Mouse (Mus musculus): Measurements from ENCODE around the gene Nrxn3. TPM values are rescaled to one million over a fixed set of nuclear protein-coding genes. Genes with fewer than 3 reads are reported as not detected.

The Nrxn3 gene
- polyA plus RNA-seq, 1 experiment = 1.0 TPM

DNA sequence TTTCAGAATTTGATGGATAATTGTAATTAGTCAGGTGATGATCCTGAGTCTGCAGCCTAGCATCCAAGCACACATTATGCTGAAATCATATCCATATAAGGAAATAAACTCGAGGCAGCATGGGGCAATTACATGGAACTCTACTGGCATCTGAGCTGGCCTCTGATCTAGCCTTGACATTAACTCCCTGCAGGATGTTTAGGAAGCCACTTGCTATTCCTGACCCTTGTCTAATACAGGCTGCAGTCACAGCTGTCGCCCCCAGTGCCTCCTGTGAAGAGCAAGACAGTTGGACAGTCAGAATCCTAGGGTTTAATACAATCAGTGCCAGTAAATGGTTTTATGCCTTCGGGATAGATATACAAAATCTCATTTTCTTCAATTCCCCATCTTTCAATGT lies 781.4 kb downstream of the Nrxn3 start:
- 50% methylated on average over 3 of the region's 3 CpGs for WGBS
- Histone ChIP-seq H3K4me1 (ENCODE audit: control insufficient read depth, insufficient read depth, low read length) (no peaks in the 10 kb centered on the region), H3K4me3 (replicated peaks; ENCODE audit: control insufficient read depth, low read depth, low read length) (no peak overlapping the region), H3K27ac (ENCODE audit: control insufficient read depth, insufficient read depth, low read depth, low read length, poor library complexity) (no peak overlapping the region)
- TF ChIP-seq POLR2A (IDR thresholded peaks at IDR 0.05; ENCODE audit: borderline replicate concordance, control insufficient read depth, low read depth, low read length) (no peak), CTCF (IDR thresholded peaks at IDR 0.05; ENCODE audit: control insufficient read depth, insufficient read depth, low read length) (no peak)

DNA sequence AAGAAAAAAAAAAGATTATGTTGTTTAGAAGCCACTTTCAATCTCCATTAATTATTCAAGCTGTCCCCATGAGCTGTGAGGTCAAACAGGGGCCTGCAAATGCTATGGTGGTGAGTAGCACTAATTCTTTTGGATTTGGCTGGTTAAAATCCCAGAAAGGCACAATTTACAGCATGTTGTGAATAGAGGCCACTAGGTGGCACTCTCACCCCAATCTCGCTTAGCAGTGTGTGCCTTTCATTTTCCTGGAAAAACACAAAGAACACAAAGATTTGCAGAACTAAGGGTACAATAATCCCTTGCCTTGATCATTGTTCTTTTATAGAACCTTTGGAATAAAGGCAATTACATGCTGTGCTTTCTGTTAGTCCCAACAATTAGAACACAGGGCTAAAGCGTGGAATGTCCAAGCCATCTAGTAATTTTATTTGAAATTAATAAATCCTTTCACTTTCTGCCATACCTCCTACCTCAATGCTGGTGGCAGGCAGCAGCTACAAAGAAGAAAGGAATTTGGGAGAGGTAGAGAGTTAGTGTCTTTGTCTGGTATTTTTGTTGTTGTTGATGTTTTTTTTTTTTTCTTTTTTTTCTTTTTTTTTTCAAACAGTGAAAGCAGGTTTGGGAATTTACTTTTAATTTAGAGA lies 782.6 kb downstream of the Nrxn3 start:
- H3K4me3 ChIP-seq (replicated peaks; ENCODE audit: control insufficient read depth, low read depth, low read length) = no peak overlapping the region
- no peaks in the 10 kb centered on the region for H3K4me1 ChIP-seq (ENCODE audit: control insufficient read depth, insufficient read depth, low read length)
- no peak for TF ChIP-seq POLR2A (IDR thresholded peaks at IDR 0.05; ENCODE audit: borderline replicate concordance, control insufficient read depth, low read depth, low read length)
- no peak for TF ChIP-seq CTCF (IDR thresholded peaks at IDR 0.05; ENCODE audit: control insufficient read depth, insufficient read depth, low read length)
- H3K27ac ChIP-seq (ENCODE audit: control insufficient read depth, insufficient read depth, low read depth, low read length, poor library complexity) = no peak overlapping the region
- 50% methylated on average over 2 of the region's 2 CpGs for whole genome bisulfite sequencing

DNA sequence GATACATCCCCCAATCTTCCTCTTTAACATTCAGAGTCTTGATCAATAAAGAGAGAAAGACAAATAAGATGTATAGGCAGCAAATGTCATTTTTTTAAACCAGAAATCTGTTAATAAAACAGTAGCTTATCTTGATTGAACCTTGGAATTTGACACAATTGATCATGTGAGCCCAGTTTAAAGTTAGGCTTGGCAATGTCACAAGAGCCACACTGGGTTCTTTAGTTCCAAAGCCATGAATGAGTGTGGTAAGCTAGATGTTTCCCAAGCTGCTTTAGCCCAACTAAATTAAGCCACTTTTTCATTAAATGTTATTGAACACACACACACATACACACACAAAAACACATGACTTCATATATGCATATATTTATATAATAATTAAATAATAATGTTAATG lies 786.3 kb downstream of the Nrxn3 start:
- H3K27ac ChIP-seq (ENCODE audit: control insufficient read depth, insufficient read depth, low read depth, low read length, poor library complexity) = no peak overlapping the region
- H3K4me1 ChIP-seq (ENCODE audit: control insufficient read depth, insufficient read depth, low read length) = no peaks in the 10 kb centered on the region
- TF ChIP-seq CTCF (IDR thresholded peaks at IDR 0.05; ENCODE audit: control insufficient read depth, insufficient read depth, low read length) = no peak
- TF ChIP-seq POLR2A (IDR thresholded peaks at IDR 0.05; ENCODE audit: borderline replicate concordance, control insufficient read depth, low read depth, low read length) = no peak
- no peak overlapping the region for H3K4me3 ChIP-seq (replicated peaks; ENCODE audit: control insufficient read depth, low read depth, low read length)

DNA sequence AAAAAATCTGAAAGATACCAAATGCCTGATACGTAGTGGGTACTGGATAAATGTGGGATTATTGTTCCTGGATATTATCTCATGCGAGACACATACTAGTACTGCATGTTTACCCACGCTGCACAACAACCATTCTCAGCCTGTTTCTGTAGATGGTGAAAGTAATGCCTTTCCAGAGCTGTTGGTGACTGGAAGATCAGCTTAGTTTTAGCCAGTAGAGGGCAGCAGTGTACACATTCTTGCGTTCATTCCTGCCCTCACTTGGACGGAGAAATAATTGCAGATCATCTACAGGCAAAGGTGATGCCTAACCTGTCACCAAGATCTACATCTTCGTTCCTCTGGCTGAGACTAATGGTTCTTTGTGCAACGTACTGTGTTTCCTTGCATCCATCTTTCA lies 791.1 kb downstream of the Nrxn3 start:
- TF ChIP-seq CTCF (IDR thresholded peaks at IDR 0.05; ENCODE audit: control insufficient read depth, insufficient read depth, low read length) = no peak; the same call in 1 of the 2 replicates
- TF ChIP-seq POLR2A (IDR thresholded peaks at IDR 0.05; ENCODE audit: borderline replicate concordance, control insufficient read depth, low read depth, low read length) = no peak
- H3K4me1 ChIP-seq (ENCODE audit: control insufficient read depth, insufficient read depth, low read length) = no peaks in the 10 kb centered on the region
- H3K27ac ChIP-seq (ENCODE audit: control insufficient read depth, insufficient read depth, low read depth, low read length, poor library complexity) = no peak overlapping the region
- H3K4me3 ChIP-seq (replicated peaks; ENCODE audit: control insufficient read depth, low read depth, low read length) = no peak overlapping the region
- WGBS = 32% methylated on average over 7 of the region's 7 CpGs

DNA sequence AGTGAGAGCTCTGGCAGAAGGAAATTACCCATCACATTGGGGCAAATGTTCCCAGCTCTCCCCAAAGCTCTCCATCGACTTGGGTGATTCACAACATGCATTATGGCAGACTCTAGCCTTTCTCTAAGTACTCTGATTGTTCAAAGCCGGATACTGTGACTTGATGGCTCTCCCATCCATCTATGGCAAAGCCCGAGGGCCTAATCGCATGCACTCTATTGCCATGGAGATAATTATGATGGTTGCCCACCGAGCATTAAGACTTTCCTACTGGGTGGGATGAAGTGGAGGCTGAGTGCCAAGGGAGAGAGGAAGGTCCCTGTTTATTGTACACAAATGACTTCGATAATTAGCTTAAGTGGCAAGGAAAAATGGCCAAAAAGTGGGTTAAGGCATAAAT lies 793.4 kb downstream of the Nrxn3 start:
- 72% methylated on average over 6 of the region's 6 CpGs for WGBS
- no peak overlapping the region for H3K27ac ChIP-seq (ENCODE audit: control insufficient read depth, insufficient read depth, low read depth, low read length, poor library complexity)
- TF ChIP-seq CTCF (IDR thresholded peaks at IDR 0.05; ENCODE audit: control insufficient read depth, insufficient read depth, low read length) (no peak), POLR2A (IDR thresholded peaks at IDR 0.05; ENCODE audit: borderline replicate concordance, control insufficient read depth, low read depth, low read length) (no peak)

DNA sequence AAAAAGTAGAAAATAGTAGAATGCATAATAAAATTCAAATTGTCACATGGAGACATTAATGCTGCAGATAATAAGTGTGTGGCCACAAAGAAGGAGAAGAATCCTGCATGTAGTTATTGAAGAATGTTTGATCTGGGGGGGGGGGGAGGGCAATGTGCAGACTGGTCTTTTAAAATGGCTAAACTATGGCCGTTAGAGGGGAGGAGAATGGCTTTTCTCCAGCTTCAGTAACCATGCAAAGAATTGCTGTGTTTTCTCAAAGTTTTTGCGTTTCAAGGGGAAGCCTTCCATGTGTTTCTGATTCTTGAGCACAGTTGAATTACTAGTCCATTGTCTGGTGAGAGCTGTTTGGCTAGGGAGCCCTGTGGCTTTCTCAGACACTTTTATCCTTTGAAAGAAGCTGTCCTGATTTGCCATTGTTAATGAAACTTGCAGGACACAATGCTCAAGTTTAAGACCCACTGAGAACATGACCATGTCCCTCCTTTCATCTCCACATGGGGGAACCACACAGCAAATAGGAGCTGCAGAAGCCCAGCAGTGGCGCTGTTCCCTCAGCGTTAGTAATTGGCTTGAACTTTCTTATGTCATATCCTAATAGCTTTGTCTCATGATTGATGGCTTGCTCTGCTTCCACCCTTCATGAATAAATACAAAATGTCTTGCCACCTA lies 808.1 kb downstream of the Nrxn3 start:
- WGBS = 26% methylated on average over 4 of the region's 4 CpGs
- TF ChIP-seq CTCF (IDR thresholded peaks at IDR 0.05; ENCODE audit: control insufficient read depth, insufficient read depth, low read length) = no peak
- TF ChIP-seq POLR2A (IDR thresholded peaks at IDR 0.05; ENCODE audit: borderline replicate concordance, control insufficient read depth, low read depth, low read length) = no peak
- Histone ChIP-seq H3K4me1 (ENCODE audit: control insufficient read depth, insufficient read depth, low read length) (no peaks in the 10 kb centered on the region), H3K27ac (ENCODE audit: control insufficient read depth, insufficient read depth, low read depth, low read length, poor library complexity) (no peak overlapping the region), H3K4me3 (replicated peaks; ENCODE audit: control insufficient read depth, low read depth, low read length) (no peak overlapping the region)

More for the DNA sequence above, 793.4 kb downstream of the Nrxn3 start:
- Histone ChIP-seq H3K4me3 (replicated peaks; ENCODE audit: control insufficient read depth, low read depth, low read length) (no peak overlapping the region), H3K4me1 (ENCODE audit: control insufficient read depth, insufficient read depth, low read length) (no peaks in the 10 kb centered on the region)

DNA sequence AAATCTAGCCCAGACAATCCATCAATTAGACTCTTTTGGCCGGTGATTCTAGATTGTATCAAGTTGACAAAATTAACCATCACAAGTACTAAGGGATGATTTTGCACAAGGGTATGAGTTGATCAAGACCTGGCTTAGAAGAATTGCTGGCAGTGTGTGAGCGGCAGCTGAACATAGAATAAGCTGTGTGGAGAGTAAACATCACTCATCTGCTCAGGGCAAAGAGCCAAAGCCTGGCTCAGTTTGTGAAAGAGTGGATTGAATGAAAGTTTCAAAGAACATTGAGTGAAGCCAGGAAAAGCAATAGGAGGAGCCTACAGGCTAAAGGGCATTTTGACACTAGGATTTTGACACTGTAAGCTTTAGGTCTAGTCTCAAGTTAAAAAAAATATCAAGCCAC lies 828.6 kb downstream of the Nrxn3 start:
- Histone ChIP-seq H3K4me3 (replicated peaks; ENCODE audit: control insufficient read depth, low read depth, low read length) (no peak overlapping the region), H3K27ac (ENCODE audit: control insufficient read depth, insufficient read depth, low read depth, low read length, poor library complexity) (no peak overlapping the region), H3K4me1 (ENCODE audit: control insufficient read depth, insufficient read depth, low read length) (no peaks in the 10 kb centered on the region)
- TF ChIP-seq CTCF (IDR thresholded peaks at IDR 0.05; ENCODE audit: control insufficient read depth, insufficient read depth, low read length) = no peak
- TF ChIP-seq POLR2A (IDR thresholded peaks at IDR 0.05; ENCODE audit: borderline replicate concordance, control insufficient read depth, low read depth, low read length) = no peak
- 74% methylated on average over 2 of the region's 2 CpGs for WGBS

DNA sequence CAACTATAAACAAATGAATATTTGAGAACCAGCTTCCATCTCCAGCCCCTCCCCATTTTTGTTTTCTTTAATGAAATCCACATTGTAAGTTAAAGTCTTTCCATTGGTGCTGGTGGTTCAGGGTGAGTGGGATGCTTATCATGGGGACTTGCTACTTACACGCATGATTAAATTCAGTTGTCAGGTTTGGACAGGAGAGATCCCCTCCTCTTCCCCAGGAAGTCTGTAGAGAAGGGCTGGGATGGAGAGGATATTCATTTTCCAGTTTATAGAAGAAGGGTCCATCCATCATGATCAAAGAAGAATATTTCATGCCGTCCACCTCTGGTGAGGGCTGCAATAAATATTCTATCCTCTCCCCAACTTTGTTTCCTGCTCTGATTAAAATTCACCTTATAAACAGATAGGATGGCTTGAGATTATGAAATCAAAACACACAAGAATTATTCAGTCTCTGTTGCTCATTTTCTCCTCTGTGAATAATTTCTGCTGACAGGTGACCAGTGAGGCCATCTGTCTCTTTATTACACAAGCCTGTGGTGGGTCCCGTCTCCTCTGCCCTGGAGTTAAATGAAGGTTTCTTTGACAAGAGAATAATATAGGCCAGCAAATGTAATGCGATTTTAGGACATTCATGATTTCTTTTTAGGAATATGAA lies 830.7 kb downstream of the Nrxn3 start:
- WGBS = 65% methylated on average over 4 of the region's 4 CpGs
- TF ChIP-seq CTCF (IDR thresholded peaks at IDR 0.05; ENCODE audit: control insufficient read depth, insufficient read depth, low read length) (no peak), POLR2A (IDR thresholded peaks at IDR 0.05; ENCODE audit: borderline replicate concordance, control insufficient read depth, low read depth, low read length) (no peak)
- Histone ChIP-seq H3K4me3 (replicated peaks; ENCODE audit: control insufficient read depth, low read depth, low read length) (no peak overlapping the region), H3K4me1 (ENCODE audit: control insufficient read depth, insufficient read depth, low read length) (no peaks in the 10 kb centered on the region; the same call in 1 of the 2 replicates), H3K27ac (ENCODE audit: control insufficient read depth, insufficient read depth, low read depth, low read length, poor library complexity) (no peak overlapping the region)
